Mouse (Mus musculus): ENCODE measurements around the gene Aunip. TPM values are rescaled to one million over a fixed set of nuclear protein-coding genes. Genes with fewer than 3 reads are reported as not detected.

Gene Aunip
- polyA plus RNA-seq, 1 experiment from 2014 or later: 14.1 TPM

DNA sequence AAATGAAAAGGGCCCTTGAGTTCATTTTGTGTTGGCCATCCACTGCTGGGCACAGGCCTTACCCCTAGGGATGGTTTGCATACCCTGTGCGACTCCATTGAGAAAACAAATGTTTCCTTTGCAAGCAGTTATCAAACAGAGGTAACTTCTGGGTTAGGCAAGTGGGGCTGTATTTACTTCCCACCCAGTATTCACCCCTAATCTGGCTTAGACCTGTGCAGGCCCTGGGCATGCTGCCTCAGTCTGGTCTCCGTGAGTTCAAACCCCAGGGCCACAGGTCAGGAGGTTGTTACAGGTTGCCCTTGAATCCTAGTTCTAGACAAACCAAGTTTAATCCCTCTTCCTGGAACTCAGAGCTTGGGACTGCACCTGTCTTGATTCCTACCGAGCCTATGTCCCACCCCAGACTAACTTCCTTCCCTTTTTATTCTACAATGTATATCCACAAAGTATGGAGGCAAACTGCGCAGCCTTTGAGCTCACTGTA, 5.5 kb upstream of the Aunip start:
- WGBS: 89% methylated on average over 4 of the region's 4 CpGs
- H3K27ac ChIP-seq: no peak overlapping the region

GRCm38 (mm10) chr4:134505966-134506594, 4.7 kb upstream of the Aunip start:
- H3K36me3 ChIP-seq (replicated peaks): 0 out of 2 replicates have a peak, but pooled peaks cover 3% of the 10 kb centered on the region
- no peaks in the 10 kb centered on the region for H3K9me3 ChIP-seq
- ATAC-seq (ENCODE audit: low FRiP score): no peak
- 81% methylated on average over 3 of the region's 4 CpGs for WGBS
- no peaks in the 10 kb centered on the region for H3K27me3 ChIP-seq
- H3K4me2 ChIP-seq: no peak overlapping the region
- no peak overlapping the region for H3K27ac ChIP-seq
- H3K4me3 ChIP-seq (replicated peaks): no peak overlapping the region
- no peak overlapping the region for H3K9ac ChIP-seq
- peaks cover under 1% of the 10 kb centered on the region for H3K4me1 ChIP-seq

More for the DNA sequence above, 5.5 kb upstream of the Aunip start:
- Histone ChIP-seq H3K4me2 (no peak overlapping the region), H3K4me3 (replicated peaks) (no peak overlapping the region), H3K9ac (no peak overlapping the region), H3K36me3 (replicated peaks) (0 out of 2 replicates have a peak, but pooled peaks cover 3% of the 10 kb centered on the region), H3K27me3 (no peaks in the 10 kb centered on the region), H3K4me1 (no peaks in the 10 kb centered on the region), H3K9me3 (no peaks in the 10 kb centered on the region)
- ATAC-seq (ENCODE audit: low FRiP score): no peak

- 89% methylated on average over 19 of the region's 19 CpGs for WGBS
- ATAC-seq (ENCODE audit: low FRiP score): no peak
- Histone ChIP-seq H3K9me3 (no peaks in the 10 kb centered on the region), H3K4me2 (no peak overlapping the region), H3K9ac (no peak overlapping the region), H3K36me3 (replicated peaks) (0 out of 2 replicates have a peak, but pooled peaks cover 3% of the 10 kb centered on the region), H3K4me1 (peaks cover 7% of the 10 kb centered on the region), H3K27ac (no peak overlapping the region), H3K4me3 (replicated peaks) (no peak overlapping the region), H3K27me3 (no peaks in the 10 kb centered on the region)
These were observed 4.1 kb upstream of the Aunip start for GRCm38 (mm10) chr4:134506713-134507112.

GRCm38 (mm10) chr4:134510396-134510795, 403 bp upstream of the Aunip start:
- peaks cover 3% of the 10 kb centered on the region; the same call in 1 of the 2 replicates for H3K36me3 ChIP-seq (replicated peaks)
- WGBS: 79% methylated on average over 4 of the region's 4 CpGs
- H3K9ac ChIP-seq: no peak overlapping the region
- no peak overlapping the region for H3K27ac ChIP-seq
- peaks cover 25% of the 10 kb centered on the region for H3K4me1 ChIP-seq
- ATAC-seq (ENCODE audit: low FRiP score): peak; percentile 30; the same call in 1 of the 2 replicates
- peak overlapping the region; percentile 77; the same call in 1 of the 2 replicates for H3K4me2 ChIP-seq
- no peaks in the 10 kb centered on the region for H3K27me3 ChIP-seq
- H3K9me3 ChIP-seq: no peaks in the 10 kb centered on the region
- H3K4me3 ChIP-seq (replicated peaks): no peak overlapping the region

GRCm38 (mm10) chr4:134511730-134512129, 931 bp downstream of the Aunip start:
- no peak for ATAC-seq (ENCODE audit: low FRiP score)
- H3K4me2 ChIP-seq: peak overlapping the region; percentile 77
- H3K27ac ChIP-seq: no peak overlapping the region
- peaks cover 3% of the 10 kb centered on the region; the same call in 1 of the 2 replicates for H3K36me3 ChIP-seq (replicated peaks)
- H3K4me1 ChIP-seq: peaks cover 25% of the 10 kb centered on the region
- H3K27me3 ChIP-seq: no peaks in the 10 kb centered on the region
- H3K4me3 ChIP-seq (replicated peaks): peak overlapping the region; percentile 65
- no peaks in the 10 kb centered on the region for H3K9me3 ChIP-seq
- 83% methylated on average over 6 of the region's 6 CpGs for whole genome bisulfite sequencing
- peak overlapping the region; percentile 64; the same call in 1 of the 2 replicates for H3K9ac ChIP-seq

DNA sequence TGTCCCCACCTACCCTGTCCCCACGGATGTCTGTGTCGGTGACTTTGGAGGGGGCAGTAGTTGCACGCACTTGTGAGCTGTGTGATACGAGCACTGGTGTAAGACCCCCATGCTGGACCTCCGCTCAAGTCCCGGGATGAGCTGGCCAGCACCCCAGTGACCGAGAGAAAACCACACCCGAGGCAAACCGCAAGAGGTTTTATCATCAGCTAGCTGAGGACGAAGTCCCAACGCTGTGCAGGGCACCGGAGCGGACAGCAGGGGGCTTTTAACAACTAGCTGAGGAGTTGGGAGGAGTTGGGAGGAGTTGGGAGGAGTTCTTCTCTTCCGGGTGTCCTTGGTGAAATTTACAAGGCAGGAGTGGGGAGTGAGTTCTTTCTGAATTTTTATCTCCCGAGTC, 2.0 kb downstream of the Aunip start:
- ATAC-seq (ENCODE audit: low FRiP score): no peak
- H3K27me3 ChIP-seq: no peaks in the 10 kb centered on the region
- peaks cover 25% of the 10 kb centered on the region for H3K4me1 ChIP-seq
- no peaks in the 10 kb centered on the region; the same call in 1 of the 2 replicates for H3K36me3 ChIP-seq (replicated peaks)
- H3K27ac ChIP-seq: no peak overlapping the region
- 37% methylated on average over 15 of the region's 15 CpGs for WGBS
- peak overlapping the region; percentile 28 for H3K4me3 ChIP-seq (replicated peaks)
- H3K9me3 ChIP-seq: no peaks in the 10 kb centered on the region
- no peak overlapping the region for H3K9ac ChIP-seq
- peak overlapping the region; percentile 43 for H3K4me2 ChIP-seq

DNA sequence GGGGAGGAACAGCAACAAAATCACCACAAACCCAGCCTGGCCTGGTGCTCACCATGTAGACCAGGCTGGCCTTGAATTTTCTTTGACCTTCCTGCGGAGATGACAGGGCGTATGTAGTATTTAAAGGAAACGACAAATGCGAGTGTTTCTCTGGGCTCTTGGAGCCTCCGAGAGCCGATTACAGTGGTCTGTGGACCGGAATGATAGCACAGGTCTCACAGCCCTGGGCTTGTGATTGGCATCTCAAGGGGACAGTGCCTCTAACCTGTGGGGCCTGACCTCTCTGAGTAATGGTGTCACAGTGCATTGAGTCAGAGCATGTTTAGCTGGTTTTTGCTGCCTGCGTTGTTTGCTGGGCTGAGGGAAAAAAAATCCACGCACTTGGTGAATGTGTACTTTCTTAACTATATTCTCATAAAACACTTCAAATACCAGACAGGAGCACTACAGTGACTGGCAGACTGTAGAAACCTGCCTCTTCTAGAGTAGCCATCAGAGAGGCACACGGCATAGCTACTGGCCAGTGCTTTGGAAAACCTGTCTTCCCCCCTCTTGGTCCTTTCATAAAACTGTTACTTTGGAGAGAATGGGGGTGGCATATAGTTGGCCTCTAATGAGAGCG, 3.6 kb downstream of the Aunip start:
- H3K27ac ChIP-seq: no peak overlapping the region
- H3K9me3 ChIP-seq: no peaks in the 10 kb centered on the region
- no peak overlapping the region for H3K4me3 ChIP-seq (replicated peaks)
- H3K4me1 ChIP-seq: peaks cover 25% of the 10 kb centered on the region
- no peak overlapping the region for H3K4me2 ChIP-seq
- no peaks in the 10 kb centered on the region for H3K27me3 ChIP-seq
- no peak overlapping the region for H3K9ac ChIP-seq
- H3K36me3 ChIP-seq (replicated peaks): no peaks in the 10 kb centered on the region; the same call in 1 of the 2 replicates
- ATAC-seq (ENCODE audit: low FRiP score): no peak
- WGBS: 92% methylated on average over 11 of the region's 11 CpGs

- no peak for ATAC-seq (ENCODE audit: low FRiP score)
- Histone ChIP-seq H3K9ac (no peak overlapping the region), H3K27me3 (no peaks in the 10 kb centered on the region), H3K27ac (no peak overlapping the region), H3K4me3 (replicated peaks) (no peak overlapping the region), H3K4me1 (peaks cover 25% of the 10 kb centered on the region), H3K9me3 (no peaks in the 10 kb centered on the region), H3K4me2 (no peak overlapping the region), H3K36me3 (replicated peaks) (peaks cover 6% of the 10 kb centered on the region)
- 71% methylated on average over 7 of the region's 7 CpGs for WGBS
These were observed 4.8 kb downstream of the Aunip start for GRCm38 (mm10) chr4:134515614-134516013.

- peaks cover 15% of the 10 kb centered on the region for H3K4me1 ChIP-seq
- H3K27me3 ChIP-seq: no peaks in the 10 kb centered on the region
- no peak overlapping the region for H3K4me2 ChIP-seq
- 92% methylated on average over 8 of the region's 8 CpGs for WGBS
- peaks cover 15% of the 10 kb centered on the region for H3K36me3 ChIP-seq (replicated peaks)
- no peak overlapping the region for H3K27ac ChIP-seq
- no peak for ATAC-seq (ENCODE audit: low FRiP score)
- H3K9ac ChIP-seq: no peak overlapping the region
- no peak overlapping the region for H3K4me3 ChIP-seq (replicated peaks)
- no peaks in the 10 kb centered on the region for H3K9me3 ChIP-seq
These were observed 6.2 kb downstream of the Aunip start for GRCm38 (mm10) chr4:134516981-134517380.

- H3K9me3 ChIP-seq: no peaks in the 10 kb centered on the region
- H3K27me3 ChIP-seq: no peaks in the 10 kb centered on the region
- no peak overlapping the region for H3K9ac ChIP-seq
- no peak overlapping the region for H3K27ac ChIP-seq
- H3K4me2 ChIP-seq: no peak overlapping the region
- ATAC-seq (ENCODE audit: low FRiP score): no peak
- no peak overlapping the region for H3K4me3 ChIP-seq (replicated peaks)
- peaks cover 10% of the 10 kb centered on the region for H3K4me1 ChIP-seq
- H3K36me3 ChIP-seq (replicated peaks): peaks cover 18% of the 10 kb centered on the region
- WGBS: 91% methylated on average over 10 of the region's 10 CpGs
These were observed 6.9 kb downstream of the Aunip start for GRCm38 (mm10) chr4:134517719-134518118.

DNA sequence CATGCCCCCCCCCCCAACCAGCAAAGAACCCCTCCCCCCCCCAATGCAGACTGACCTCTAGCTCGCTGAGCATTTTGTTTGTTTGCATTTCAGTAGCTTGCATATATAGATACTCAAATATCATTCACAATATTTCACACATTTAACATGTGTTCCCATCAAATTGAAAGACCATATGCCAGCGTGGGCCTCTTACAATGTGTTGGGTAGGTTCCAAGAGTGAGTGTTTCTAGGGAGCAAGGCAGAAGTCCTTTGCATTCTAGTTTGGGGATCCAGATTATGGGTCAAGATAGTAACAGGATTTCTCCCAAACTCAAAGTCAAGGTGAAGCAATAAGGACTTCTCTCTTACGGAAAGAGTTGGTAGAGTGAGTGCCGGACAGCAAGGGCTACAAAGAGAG, 7.7 kb downstream of the Aunip start:
- no peak for ATAC-seq (ENCODE audit: low FRiP score)
- Histone ChIP-seq H3K4me3 (replicated peaks) (no peak overlapping the region), H3K9ac (no peak overlapping the region), H3K27me3 (no peaks in the 10 kb centered on the region), H3K9me3 (no peaks in the 10 kb centered on the region), H3K4me2 (no peak overlapping the region), H3K27ac (no peak overlapping the region), H3K4me1 (0 out of 2 replicates have a peak, but pooled peaks cover 4% of the 10 kb centered on the region), H3K36me3 (replicated peaks) (peaks cover 26% of the 10 kb centered on the region)
- 87% methylated on average over 4 of the region's 4 CpGs for WGBS

DNA sequence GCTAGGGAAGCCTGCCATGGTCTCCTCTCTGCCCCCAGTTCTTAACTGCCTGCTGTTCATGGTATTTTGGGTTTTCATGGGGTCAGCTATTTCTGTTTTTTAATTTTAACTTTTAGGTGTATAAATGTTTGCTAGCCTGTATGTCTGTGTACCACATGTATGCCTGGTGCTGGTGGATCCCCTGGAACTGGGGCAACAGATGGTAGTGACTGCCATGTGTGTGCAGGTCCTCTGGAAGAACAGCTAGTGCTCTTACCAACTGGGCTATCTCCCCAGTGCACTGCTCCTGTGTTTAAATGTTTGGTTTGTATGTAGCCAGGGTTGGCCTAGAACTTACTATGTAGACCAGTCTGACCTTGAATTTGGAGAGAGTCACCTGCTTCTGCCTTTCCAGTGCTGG, 8.5 kb downstream of the Aunip start:
- no peak for ATAC-seq (ENCODE audit: low FRiP score)
- Histone ChIP-seq H3K9ac (no peak overlapping the region), H3K9me3 (no peaks in the 10 kb centered on the region), H3K36me3 (replicated peaks) (peaks cover 33% of the 10 kb centered on the region), H3K4me2 (no peak overlapping the region), H3K4me3 (replicated peaks) (no peak overlapping the region), H3K4me1 (no peaks in the 10 kb centered on the region), H3K27ac (no peak overlapping the region), H3K27me3 (no peaks in the 10 kb centered on the region)

- Histone ChIP-seq H3K4me3 (replicated peaks) (no peak overlapping the region), H3K9ac (no peak overlapping the region), H3K4me1 (no peaks in the 10 kb centered on the region), H3K36me3 (replicated peaks) (peaks cover 74% of the 10 kb centered on the region), H3K27me3 (no peaks in the 10 kb centered on the region), H3K27ac (no peak overlapping the region), H3K9me3 (no peaks in the 10 kb centered on the region), H3K4me2 (no peak overlapping the region)
- no peak for ATAC-seq (ENCODE audit: low FRiP score)
- 92% methylated on average over 4 of the region's 4 CpGs for WGBS
These were observed 12.6 kb downstream of the Aunip start for GRCm38 (mm10) chr4:134523447-134523846.

Measured in forebrain, embryonic 12.5 days (tissue).